Mouse (Mus musculus): ENCODE results near the gene Ascc2.
"Not testable (repeated sequence)": the region's sequence is repeated elsewhere in the genome, so short reads cannot be mapped to it uniquely, and the experiment has no call there.

The Ascc2 gene

GRCm38 (mm10) chr11:4679441-4679832 lies 41.9 kb downstream of the Ascc2 start:
- intact Hi-C loops (cut with DNase I) = no loop called here

- intact Hi-C loops (cut with DNase I) = no loop called here
These were observed 42.6 kb downstream of the Ascc2 start for GRCm38 (mm10) chr11:4680126-4680525.

GRCm38 (mm10) chr11:4683516-4683915 lies 46.0 kb downstream of the Ascc2 start:
- intact Hi-C loops (cut with DNase I) = no loop called here

- intact Hi-C loops (cut with DNase I) = no loop called here
These were observed 46.6 kb downstream of the Ascc2 start for GRCm38 (mm10) chr11:4684186-4684585.

GRCm38 (mm10) chr11:4685071-4685470 lies 47.5 kb downstream of the Ascc2 start:
- intact Hi-C loops (cut with DNase I) = no loop called here

GRCm38 (mm10) chr11:4685510-4685909 lies 48.0 kb downstream of the Ascc2 start:
- intact Hi-C loops (cut with DNase I) = no loop called here

- intact Hi-C loops (cut with DNase I) = no loop called here
These were observed 49.5 kb downstream of the Ascc2 start for GRCm38 (mm10) chr11:4687027-4687426.

- intact Hi-C loops (cut with DNase I) = no loop called here
These were observed 50.3 kb downstream of the Ascc2 start for GRCm38 (mm10) chr11:4687874-4688273.

GRCm38 (mm10) chr11:4688632-4689380 lies 51.3 kb downstream of the Ascc2 start:
- intact Hi-C loops (cut with DNase I) = no loop called here

GRCm38 (mm10) chr11:4690353-4690752 lies 52.8 kb downstream of the Ascc2 start:
- intact Hi-C loops (cut with DNase I) = no loop called here

- intact Hi-C loops (cut with DNase I) = no loop called here
These were observed 53.7 kb downstream of the Ascc2 start for GRCm38 (mm10) chr11:4691213-4691612.

- intact Hi-C loops (cut with DNase I) = no loop called here
These were observed 54.6 kb downstream of the Ascc2 start for GRCm38 (mm10) chr11:4692162-4692561.

- intact Hi-C loops (cut with DNase I) = loop anchor here (5.0 kb wide), 2 partner anchors 40 to 55 kb away; no protein-coding TSS in a partner anchor
These were observed 59.8 kb downstream of the Ascc2 start for GRCm38 (mm10) chr11:4697043-4697983.

- intact Hi-C loops (cut with DNase I) = no loop called here
These were observed 63.2 kb downstream of the Ascc2 start for GRCm38 (mm10) chr11:4700726-4701125.

GRCm38 (mm10) chr11:4703688-4704071 lies 66.1 kb downstream of the Ascc2 start:
- intact Hi-C loops (cut with DNase I) = no loop called here

GRCm38 (mm10) chr11:4704072-4704964 lies 66.8 kb downstream of the Ascc2 start, which contains the start of the genes Uqcr10 and Zmat5:
TSS of gene Uqcr10 (minus strand) at chr11:4704342.
TSS of gene Zmat5 (plus strand) at chr11:4704678.
- intact Hi-C loops (cut with DNase I) = no loop called here

- intact Hi-C loops (cut with DNase I) = no loop called here
These were observed 67.6 kb downstream of the Ascc2 start for GRCm38 (mm10) chr11:4705178-4705577.

GRCm38 (mm10) chr11:4710188-4710587 lies 72.6 kb downstream of the Ascc2 start:
- intact Hi-C loops (cut with DNase I) = not testable (repeated sequence)

- intact Hi-C loops (cut with DNase I) = no loop called here
These were observed 75.3 kb downstream of the Ascc2 start for GRCm38 (mm10) chr11:4712822-4713221.

GRCm38 (mm10) chr11:4714727-4715126 lies 77.2 kb downstream of the Ascc2 start:
- intact Hi-C loops (cut with DNase I) = loop anchor here (5.0 kb wide), 1 partner anchor 53 kb away; no protein-coding TSS in a partner anchor

GRCm38 (mm10) chr11:4715596-4715995 lies 78.0 kb downstream of the Ascc2 start:
- intact Hi-C loops (cut with DNase I) = loop anchor here (5.0 kb wide), 1 partner anchor 52 kb away; no protein-coding TSS in a partner anchor

Measured in adrenal gland (tissue).